Mouse (Mus musculus): ENCODE measurements around the gene Tshz2. TPM values are rescaled to one million over a fixed set of nuclear protein-coding genes. Genes with fewer than 3 reads are reported as not detected.

The Tshz2 gene
- polyA plus RNA-seq, 1 experiment: 5.8 TPM

DNA sequence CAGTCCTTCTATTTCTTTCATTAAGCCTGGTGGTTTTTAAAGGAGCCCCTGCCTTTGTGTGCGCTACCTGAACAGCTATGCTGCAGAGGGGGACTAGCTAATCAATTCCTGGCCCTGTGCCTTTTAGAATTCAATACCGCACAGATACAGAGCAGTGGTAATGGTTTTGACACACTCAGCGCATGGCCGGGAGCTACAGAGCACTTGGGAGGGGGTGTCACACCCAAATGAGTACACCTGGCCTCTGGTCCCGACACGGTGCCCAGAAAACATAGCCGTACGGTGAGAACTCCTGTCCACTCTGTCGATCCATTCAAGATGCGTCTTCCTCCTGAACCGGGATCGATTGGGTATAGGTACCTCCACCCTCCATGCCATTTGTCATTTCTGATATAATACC lies 193.1 kb downstream of the Tshz2 start:
- H3K27me3 ChIP-seq (ENCODE audit: control insufficient read depth, insufficient read depth, low read length): no peaks in the 10 kb centered on the region
- H3K4me3 ChIP-seq (ENCODE audit: low read depth, low read length): no peak overlapping the region
- 65% methylated on average over 12 of the region's 12 CpGs for WGBS
- H3K4me1 ChIP-seq (ENCODE audit: control insufficient read depth, insufficient read depth, insufficient read length, low read length): no peaks in the 10 kb centered on the region
- H3K27ac ChIP-seq (ENCODE audit: insufficient read depth, low read depth, low read length): no peak overlapping the region
- TF ChIP-seq CTCF (IDR thresholded peaks at IDR 0.05; ENCODE audit: extremely low read depth, insufficient read length, insufficient replicate concordance, low read depth, low read length) (no peak), POLR2A (IDR thresholded peaks at IDR 0.05; ENCODE audit: low read depth, low read length) (no peak)
- H3K36me3 ChIP-seq (ENCODE audit: control insufficient read depth, insufficient read depth, low read length): no peaks in the 10 kb centered on the region

DNA sequence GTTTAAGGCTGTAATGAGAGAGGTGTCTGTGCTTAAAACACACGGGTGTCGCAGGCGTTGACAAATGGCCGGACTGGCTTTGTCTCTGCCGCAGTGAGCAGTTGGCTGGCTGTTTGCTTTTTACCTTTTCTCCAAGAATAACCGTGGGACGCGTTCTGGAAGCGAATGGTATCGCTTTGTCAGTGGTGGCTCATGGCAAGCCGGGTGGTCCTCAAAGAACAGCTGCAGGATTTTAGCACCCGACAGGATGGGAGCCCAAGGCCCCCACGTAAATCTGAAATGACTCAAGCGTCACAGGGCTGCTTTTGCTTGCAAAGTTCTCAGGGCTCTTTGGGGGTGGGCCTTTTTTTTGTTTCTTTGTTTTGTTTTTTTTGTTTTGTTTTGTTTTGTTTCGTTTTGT lies 193.5 kb downstream of the Tshz2 start:
- H3K4me3 ChIP-seq (ENCODE audit: low read depth, low read length): no peak overlapping the region
- TF ChIP-seq CTCF (IDR thresholded peaks at IDR 0.05; ENCODE audit: extremely low read depth, insufficient read length, insufficient replicate concordance, low read depth, low read length) (no peak), POLR2A (IDR thresholded peaks at IDR 0.05; ENCODE audit: low read depth, low read length) (no peak)
- H3K27ac ChIP-seq (ENCODE audit: insufficient read depth, low read depth, low read length): no peak overlapping the region

DNA sequence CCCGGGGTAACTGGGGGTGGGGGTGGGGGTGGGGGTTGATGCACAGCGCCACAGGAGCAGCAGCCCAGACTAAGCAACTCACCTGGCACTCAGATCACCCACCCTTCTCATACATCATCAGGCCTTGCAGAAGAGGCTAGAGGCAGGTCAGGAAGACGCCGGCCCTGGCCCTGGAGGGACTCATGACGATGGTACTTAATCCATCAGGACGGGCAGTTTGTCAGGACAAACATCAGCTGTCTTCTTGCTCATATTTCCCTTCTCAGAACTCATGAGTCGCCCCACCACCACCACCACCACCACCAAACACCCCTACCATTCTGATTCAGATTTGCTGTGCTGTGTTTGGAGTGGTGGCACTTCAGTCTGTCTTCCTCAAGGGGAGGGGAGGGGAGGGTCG lies 194.0 kb downstream of the Tshz2 start:
- Histone ChIP-seq H3K27me3 (ENCODE audit: control insufficient read depth, insufficient read depth, low read length) (no peaks in the 10 kb centered on the region), H3K36me3 (ENCODE audit: control insufficient read depth, insufficient read depth, low read length) (no peaks in the 10 kb centered on the region), H3K4me3 (ENCODE audit: low read depth, low read length) (no peak overlapping the region), H3K4me1 (ENCODE audit: control insufficient read depth, insufficient read depth, insufficient read length, low read length) (no peaks in the 10 kb centered on the region), H3K27ac (ENCODE audit: insufficient read depth, low read depth, low read length) (no peak overlapping the region)
- TF ChIP-seq CTCF (IDR thresholded peaks at IDR 0.05; ENCODE audit: extremely low read depth, insufficient read length, insufficient replicate concordance, low read depth, low read length): no peak
- TF ChIP-seq POLR2A (IDR thresholded peaks at IDR 0.05; ENCODE audit: low read depth, low read length): no peak
- WGBS: 70% methylated on average over 8 of the region's 8 CpGs

More for the DNA sequence above, 193.5 kb downstream of the Tshz2 start:
- H3K36me3 ChIP-seq (ENCODE audit: control insufficient read depth, insufficient read depth, low read length): no peaks in the 10 kb centered on the region
- no peaks in the 10 kb centered on the region for H3K4me1 ChIP-seq (ENCODE audit: control insufficient read depth, insufficient read depth, insufficient read length, low read length)
- 56% methylated on average over 15 of the region's 15 CpGs for WGBS
- H3K27me3 ChIP-seq (ENCODE audit: control insufficient read depth, insufficient read depth, low read length): no peaks in the 10 kb centered on the region

DNA sequence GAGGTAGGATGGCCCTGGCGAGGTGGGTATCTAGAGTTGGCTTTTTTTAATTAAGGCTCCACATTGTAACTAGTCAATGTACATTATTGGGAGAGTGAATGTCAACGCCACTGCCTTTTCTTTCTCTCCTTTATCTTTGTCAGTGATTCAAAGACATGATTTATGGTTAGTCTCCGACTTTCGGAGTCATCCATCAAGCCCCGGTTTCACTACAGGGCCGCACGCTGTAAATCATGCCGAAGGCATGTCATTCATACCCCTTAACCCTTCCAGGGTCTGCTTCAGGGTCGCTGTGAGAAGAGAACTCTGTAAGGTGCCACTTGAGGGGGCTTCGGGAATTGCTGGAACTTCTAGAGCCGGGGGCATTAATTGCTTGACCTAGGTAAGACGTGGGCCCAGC lies 199.4 kb downstream of the Tshz2 start:
- TF ChIP-seq POLR2A (IDR thresholded peaks at IDR 0.05; ENCODE audit: low read depth, low read length): no peak
- TF ChIP-seq CTCF (IDR thresholded peaks at IDR 0.05; ENCODE audit: extremely low read depth, insufficient read length, insufficient replicate concordance, low read depth, low read length): no peak
- H3K4me3 ChIP-seq (ENCODE audit: low read depth, low read length): no peak overlapping the region
- 55% methylated on average over 12 of the region's 12 CpGs for WGBS

DNA sequence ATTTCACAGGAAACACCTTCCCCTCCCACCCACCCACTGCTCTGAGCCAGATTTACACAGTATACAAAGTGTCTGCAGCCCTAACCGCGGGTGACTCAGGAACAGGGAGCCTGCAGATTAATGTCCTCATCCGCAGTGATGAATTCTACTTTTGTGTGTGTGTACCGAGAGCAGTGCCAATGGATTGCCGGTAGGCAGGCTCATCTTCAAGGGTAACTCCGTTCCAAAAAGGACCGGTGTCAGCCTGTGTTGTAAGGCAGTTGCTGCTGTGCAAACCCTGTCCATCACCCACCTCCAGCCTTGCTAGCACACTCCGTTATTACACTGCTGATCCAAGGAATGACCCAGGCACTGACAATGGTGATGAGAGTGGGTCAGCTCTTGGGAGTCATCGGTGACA lies 200.8 kb downstream of the Tshz2 start:
- Histone ChIP-seq H3K4me1 (ENCODE audit: control insufficient read depth, insufficient read depth, insufficient read length, low read length) (no peaks in the 10 kb centered on the region; the same call in 1 of the 2 replicates), H3K4me3 (ENCODE audit: low read depth, low read length) (no peak overlapping the region), H3K27ac (ENCODE audit: insufficient read depth, low read depth, low read length) (no peak overlapping the region), H3K27me3 (ENCODE audit: control insufficient read depth, insufficient read depth, low read length) (no peaks in the 10 kb centered on the region), H3K36me3 (ENCODE audit: control insufficient read depth, insufficient read depth, low read length) (no peaks in the 10 kb centered on the region)
- TF ChIP-seq POLR2A (IDR thresholded peaks at IDR 0.05; ENCODE audit: low read depth, low read length): no peak
- no peak for TF ChIP-seq CTCF (IDR thresholded peaks at IDR 0.05; ENCODE audit: extremely low read depth, insufficient read length, insufficient replicate concordance, low read depth, low read length)
- WGBS: 68% methylated on average over 9 of the region's 9 CpGs

More for the DNA sequence above, 199.4 kb downstream of the Tshz2 start:
- H3K36me3 ChIP-seq (ENCODE audit: control insufficient read depth, insufficient read depth, low read length): no peaks in the 10 kb centered on the region
- H3K4me1 ChIP-seq (ENCODE audit: control insufficient read depth, insufficient read depth, insufficient read length, low read length): no peaks in the 10 kb centered on the region; the same call in 1 of the 2 replicates
- H3K27ac ChIP-seq (ENCODE audit: insufficient read depth, low read depth, low read length): no peak overlapping the region
- H3K27me3 ChIP-seq (ENCODE audit: control insufficient read depth, insufficient read depth, low read length): no peaks in the 10 kb centered on the region

DNA sequence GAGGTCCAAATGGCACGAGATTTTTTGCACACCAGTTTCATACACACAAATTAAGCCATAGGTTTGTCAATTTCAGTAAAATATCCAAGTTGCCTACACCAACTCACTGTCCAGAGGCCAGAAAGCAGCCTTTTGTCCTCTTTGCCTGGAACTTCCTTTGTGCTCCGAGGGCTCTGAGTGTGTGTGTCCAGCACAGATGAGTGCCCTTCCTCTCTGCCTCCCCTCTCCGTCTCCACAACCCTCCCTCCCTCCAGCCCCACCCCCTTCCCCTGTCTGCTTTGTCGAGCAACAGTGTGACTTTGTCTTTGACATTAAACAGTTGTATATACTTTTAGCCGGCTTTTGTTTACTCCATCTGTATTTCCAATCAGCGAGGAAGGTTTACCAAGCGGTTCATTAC lies 201.8 kb downstream of the Tshz2 start:
- TF ChIP-seq CTCF (IDR thresholded peaks at IDR 0.05; ENCODE audit: extremely low read depth, insufficient read length, insufficient replicate concordance, low read depth, low read length) (no peak), POLR2A (IDR thresholded peaks at IDR 0.05; ENCODE audit: low read depth, low read length) (no peak)
- H3K27me3 ChIP-seq (ENCODE audit: control insufficient read depth, insufficient read depth, low read length): no peaks in the 10 kb centered on the region
- whole genome bisulfite sequencing: 23% methylated on average over 7 of the region's 7 CpGs
- no peak overlapping the region for H3K27ac ChIP-seq (ENCODE audit: insufficient read depth, low read depth, low read length)
- H3K4me1 ChIP-seq (ENCODE audit: control insufficient read depth, insufficient read depth, insufficient read length, low read length): no peaks in the 10 kb centered on the region; the same call in 1 of the 2 replicates
- H3K36me3 ChIP-seq (ENCODE audit: control insufficient read depth, insufficient read depth, low read length): no peaks in the 10 kb centered on the region
- H3K4me3 ChIP-seq (ENCODE audit: low read depth, low read length): no peak overlapping the region

DNA sequence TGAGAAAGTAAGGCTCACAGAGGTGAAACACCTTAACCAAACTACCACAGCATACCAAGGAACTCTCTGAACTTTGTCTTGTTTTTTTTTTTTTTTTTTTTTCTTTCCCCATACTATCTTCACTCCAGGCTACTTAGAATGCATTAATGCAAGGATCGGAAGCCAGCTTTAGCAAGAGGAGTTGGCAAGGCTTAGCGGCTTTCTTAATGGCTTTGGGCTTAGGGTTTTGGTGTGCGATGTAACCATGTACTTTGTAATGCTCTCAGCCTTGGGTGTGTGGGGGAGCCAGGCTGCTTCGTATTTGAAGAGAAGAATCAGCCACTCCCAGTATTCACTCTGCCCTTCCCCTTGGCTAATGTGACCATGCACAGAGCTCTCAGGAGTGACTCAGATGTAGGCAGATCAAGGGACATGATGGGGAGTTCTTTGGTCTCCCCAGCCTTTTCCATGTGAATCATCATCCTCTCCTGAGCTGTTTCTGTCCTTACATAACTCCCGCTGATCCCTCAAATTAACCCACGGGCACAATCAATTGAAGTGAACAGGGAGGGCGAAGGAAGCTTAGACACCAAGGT lies 204.3 kb downstream of the Tshz2 start:
- 67% methylated on average over 7 of the region's 7 CpGs for WGBS
- Histone ChIP-seq H3K4me3 (ENCODE audit: low read depth, low read length) (no peak overlapping the region), H3K36me3 (ENCODE audit: control insufficient read depth, insufficient read depth, low read length) (no peaks in the 10 kb centered on the region), H3K27me3 (ENCODE audit: control insufficient read depth, insufficient read depth, low read length) (no peaks in the 10 kb centered on the region), H3K27ac (ENCODE audit: insufficient read depth, low read depth, low read length) (no peak overlapping the region), H3K4me1 (ENCODE audit: control insufficient read depth, insufficient read depth, insufficient read length, low read length) (no peaks in the 10 kb centered on the region; the same call in 1 of the 2 replicates)
- TF ChIP-seq CTCF (IDR thresholded peaks at IDR 0.05; ENCODE audit: extremely low read depth, insufficient read length, insufficient replicate concordance, low read depth, low read length) (no peak), POLR2A (IDR thresholded peaks at IDR 0.05; ENCODE audit: low read depth, low read length) (no peak)

Data from small intestine, adult 2 months (tissue).